Mouse (Mus musculus) E14TG2a.4 (cell line): ENCODE measurements around the gene Plxnd1.

Experiments used
- CTCF ChIP-seq: conservative IDR thresholded peaks from 2 replicates; pipeline ENCODE4 v1.5.1; 2014; ENCODE audit warnings: low read length
- POU5F1 ChIP-seq: IDR thresholded peaks from 2 replicates; pipeline ENCODE4 v1.6.1; 2014; ENCODE audit warnings: low read length, borderline replicate concordance

DNA sequence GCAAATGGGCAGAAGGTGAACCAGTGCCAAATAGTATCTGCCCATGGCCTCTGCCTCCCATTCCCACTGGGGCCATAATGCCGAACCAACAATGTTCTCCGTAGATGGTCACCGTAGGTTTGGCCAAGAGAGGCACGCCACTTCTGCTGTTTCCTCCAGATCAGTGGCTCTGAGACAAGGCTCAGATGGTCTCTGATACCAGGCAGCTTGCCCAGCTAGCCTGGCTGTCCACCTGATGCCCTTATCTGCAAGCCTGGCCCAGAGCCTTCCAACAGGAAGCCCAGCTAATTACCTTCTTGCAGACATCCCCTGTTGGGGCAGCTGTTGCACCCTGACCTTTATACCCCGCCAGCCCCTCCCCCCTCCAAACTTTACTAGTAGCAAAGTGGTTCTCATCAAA lies 26.7 kb downstream of the Plxnd1 start:
- TF ChIP-seq CTCF, result no peak
- TF ChIP-seq POU5F1, result no peak
